Mouse (Mus musculus): ENCODE results near the gene Gm20388. TPM values are rescaled to one million over a fixed set of nuclear protein-coding genes. Genes with fewer than 3 reads are reported as not detected.

Gm20388 gene
- total and polyA plus RNA-seq, 2 experiments from 2014 or later, result 17.3 TPM; not detected in 1

- Histone ChIP-seq H3K27me3 (ENCODE audit: control insufficient read depth, insufficient read depth, low read length) (no peaks in the 10 kb centered on the region), H3K4me3 (ENCODE audit: low read depth, low read length) (no peak overlapping the region), H3K4me2 (ENCODE audit: low read depth, low read length) (no peak overlapping the region), H3K27ac (ENCODE audit: low read depth) (no peak overlapping the region), H3K9ac (replicated peaks; ENCODE audit: low read depth, low read length) (no peak overlapping the region), H3K4me1 (ENCODE audit: control insufficient read depth, insufficient read depth) (no peaks in the 10 kb centered on the region), H3K9me3 (replicated peaks; ENCODE audit: control insufficient read depth, low read length) (no peaks in the 10 kb centered on the region), H3K36me3 (replicated peaks; ENCODE audit: control insufficient read depth, insufficient read depth, low read length) (peaks cover 13% of the 10 kb centered on the region)
- DNase-seq (ENCODE audit: low spot score) (no peak), ATAC-seq (ENCODE audit: insufficient read depth, low read depth) (no peak)
- TF ChIP-seq CTCF (IDR thresholded peaks at IDR 0.05; ENCODE audit: low read depth) (no peak), EP300 (IDR thresholded peaks at IDR 0.05; ENCODE audit: low read depth) (no peak)
- WGBS, result 56% methylated on average over 15 of the region's 15 CpGs
These were observed 2893.5 kb downstream of the Gm20388 start for GRCm38 (mm10) chr8:122803906-122804761.

GRCm38 (mm10) chr8:122805349-122805748 is 2894.7 kb downstream of the Gm20388 start:
- WGBS, result 52% methylated on average over 3 of the region's 3 CpGs
- no peak overlapping the region for H3K27ac ChIP-seq (ENCODE audit: low read depth)
- H3K27me3 ChIP-seq (ENCODE audit: control insufficient read depth, insufficient read depth, low read length), result no peaks in the 10 kb centered on the region
- no peak for ATAC-seq (ENCODE audit: insufficient read depth, low read depth)
- TF ChIP-seq EP300 (IDR thresholded peaks at IDR 0.05; ENCODE audit: low read depth) (no peak), CTCF (IDR thresholded peaks at IDR 0.05; ENCODE audit: low read depth) (no peak)
- H3K4me2 ChIP-seq (ENCODE audit: low read depth, low read length), result no peak overlapping the region
- H3K4me1 ChIP-seq (ENCODE audit: control insufficient read depth, insufficient read depth), result no peaks in the 10 kb centered on the region
- H3K4me3 ChIP-seq (ENCODE audit: low read depth, low read length), result no peak overlapping the region
- peaks cover 14% of the 10 kb centered on the region for H3K36me3 ChIP-seq (replicated peaks; ENCODE audit: control insufficient read depth, insufficient read depth, low read length)
- no peak overlapping the region for H3K9ac ChIP-seq (replicated peaks; ENCODE audit: low read depth, low read length)
- no peak for DNase-seq (ENCODE audit: low spot score)
- no peaks in the 10 kb centered on the region for H3K9me3 ChIP-seq (replicated peaks; ENCODE audit: control insufficient read depth, low read length)

GRCm38 (mm10) chr8:122806956-122807538 is 2896.4 kb downstream of the Gm20388 start:
- H3K4me3 ChIP-seq (ENCODE audit: low read depth, low read length), result no peak overlapping the region
- H3K36me3 ChIP-seq (replicated peaks; ENCODE audit: control insufficient read depth, insufficient read depth, low read length), result peaks cover 19% of the 10 kb centered on the region
- H3K9me3 ChIP-seq (replicated peaks; ENCODE audit: control insufficient read depth, low read length), result no peaks in the 10 kb centered on the region
- no peak overlapping the region for H3K9ac ChIP-seq (replicated peaks; ENCODE audit: low read depth, low read length)
- no peak for ATAC-seq (ENCODE audit: insufficient read depth, low read depth)
- H3K27me3 ChIP-seq (ENCODE audit: control insufficient read depth, insufficient read depth, low read length), result no peaks in the 10 kb centered on the region
- TF ChIP-seq EP300 (IDR thresholded peaks at IDR 0.05; ENCODE audit: low read depth) (no peak), CTCF (IDR thresholded peaks at IDR 0.05; ENCODE audit: low read depth) (no peak)
- no peak for DNase-seq (ENCODE audit: low spot score)
- no peaks in the 10 kb centered on the region for H3K4me1 ChIP-seq (ENCODE audit: control insufficient read depth, insufficient read depth)
- H3K27ac ChIP-seq (ENCODE audit: low read depth), result no peak overlapping the region
- no peak overlapping the region for H3K4me2 ChIP-seq (ENCODE audit: low read depth, low read length)
- WGBS, result 54% methylated on average over 7 of the region's 7 CpGs

- H3K36me3 ChIP-seq (replicated peaks; ENCODE audit: control insufficient read depth, insufficient read depth, low read length), result peaks cover 10% of the 10 kb centered on the region
- no peak for DNase-seq (ENCODE audit: low spot score)
- TF ChIP-seq CTCF (IDR thresholded peaks at IDR 0.05; ENCODE audit: low read depth) (no peak), EP300 (IDR thresholded peaks at IDR 0.05; ENCODE audit: low read depth) (no peak)
- ATAC-seq (ENCODE audit: insufficient read depth, low read depth), result no peak
- 82% methylated on average over 4 of the region's 4 CpGs for WGBS
- no peak overlapping the region for H3K27ac ChIP-seq (ENCODE audit: low read depth)
- H3K9ac ChIP-seq (replicated peaks; ENCODE audit: low read depth, low read length), result no peak overlapping the region
- H3K4me3 ChIP-seq (ENCODE audit: low read depth, low read length), result no peak overlapping the region
- H3K27me3 ChIP-seq (ENCODE audit: control insufficient read depth, insufficient read depth, low read length), result no peaks in the 10 kb centered on the region
- H3K4me2 ChIP-seq (ENCODE audit: low read depth, low read length), result no peak overlapping the region
- no peaks in the 10 kb centered on the region for H3K4me1 ChIP-seq (ENCODE audit: control insufficient read depth, insufficient read depth)
- H3K9me3 ChIP-seq (replicated peaks; ENCODE audit: control insufficient read depth, low read length), result no peaks in the 10 kb centered on the region
These were observed 2897.3 kb downstream of the Gm20388 start for GRCm38 (mm10) chr8:122807907-122808306.

- H3K9ac ChIP-seq (replicated peaks; ENCODE audit: low read depth, low read length), result no peak overlapping the region
- no peak for TF ChIP-seq CTCF (IDR thresholded peaks at IDR 0.05; ENCODE audit: low read depth)
- no peak for TF ChIP-seq EP300 (IDR thresholded peaks at IDR 0.05; ENCODE audit: low read depth)
- H3K4me3 ChIP-seq (ENCODE audit: low read depth, low read length), result no peak overlapping the region
- H3K4me2 ChIP-seq (ENCODE audit: low read depth, low read length), result no peak overlapping the region
- 71% methylated on average over 8 of the region's 8 CpGs for WGBS
- H3K27ac ChIP-seq (ENCODE audit: low read depth), result no peak overlapping the region
- DNase-seq (ENCODE audit: low spot score), result no peak
- peaks cover 22% of the 10 kb centered on the region for H3K36me3 ChIP-seq (replicated peaks; ENCODE audit: control insufficient read depth, insufficient read depth, low read length)
- H3K9me3 ChIP-seq (replicated peaks; ENCODE audit: control insufficient read depth, low read length), result no peaks in the 10 kb centered on the region
- H3K27me3 ChIP-seq (ENCODE audit: control insufficient read depth, insufficient read depth, low read length), result no peaks in the 10 kb centered on the region
- no peaks in the 10 kb centered on the region for H3K4me1 ChIP-seq (ENCODE audit: control insufficient read depth, insufficient read depth)
- ATAC-seq (ENCODE audit: insufficient read depth, low read depth), result no peak
These were observed 2899.7 kb downstream of the Gm20388 start for GRCm38 (mm10) chr8:122810376-122810775.
